Mouse (Mus musculus): ENCODE data around the gene Zfp658. TPM values are rescaled to one million over a fixed set of nuclear protein-coding genes. Genes with fewer than 3 reads are reported as not detected.

Zfp658 gene
- total and polyA plus RNA-seq, 3 experiments: 0.70 to 0.93 (median 0.86) TPM

DNA sequence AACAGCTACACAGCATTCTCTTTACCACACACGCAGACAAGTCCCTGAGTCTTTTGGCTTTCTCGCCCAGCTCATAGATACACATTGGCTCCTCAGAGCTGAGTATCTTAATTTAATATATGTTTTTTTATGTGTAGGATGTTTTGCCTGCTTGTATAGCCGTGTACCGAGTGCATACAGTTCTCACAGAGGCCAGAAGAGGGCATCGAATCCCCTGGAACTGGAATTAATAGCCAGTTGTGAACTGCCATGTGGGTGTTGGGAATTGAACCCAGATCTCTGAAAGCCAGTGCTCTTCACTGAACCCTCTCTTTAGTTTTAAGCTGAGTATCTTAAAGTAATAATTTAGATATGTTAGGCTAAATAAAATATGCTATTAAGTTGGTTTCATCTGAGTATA is 22.7 kb downstream of the Zfp658 start:
- intact Hi-C loops (cut with DNase I): loop anchor here (5.0 to 10.0 kb wide), 2 partner anchors 137 to 310 kb away; no protein-coding TSS in a partner anchor
- TF ChIP-seq CTCF (IDR thresholded peaks at IDR 0.05) (peak; percentile 48), POLR2A (IDR thresholded peaks at IDR 0.05; ENCODE audit: insufficient read depth, low read depth, low read length) (no peak), EP300 (IDR thresholded peaks at IDR 0.05; ENCODE audit: insufficient read depth, low read depth, low read length) (no peak)
- H3K4me3 ChIP-seq: no peak overlapping the region
- peaks cover 2% of the 10 kb centered on the region for H3K36me3 ChIP-seq (ENCODE audit: control insufficient read depth, insufficient read depth, low read length)
- no peak overlapping the region for H3K27ac ChIP-seq
- no peak overlapping the region for H3K9ac ChIP-seq (ENCODE audit: low read depth, low read length)
- H3K27me3 ChIP-seq (ENCODE audit: control insufficient read depth, insufficient read depth, low read length): no peaks in the 10 kb centered on the region
- H3K79me2 ChIP-seq (replicated peaks; ENCODE audit: control insufficient read depth, insufficient read depth, low read length): no peaks in the 10 kb centered on the region
- no peak for DNase-seq
- 91% methylated on average over 5 of the region's 5 CpGs for WGBS
- H3K4me1 ChIP-seq (ENCODE audit: control insufficient read depth, insufficient read depth, low read length): peaks cover 5% of the 10 kb centered on the region

DNA sequence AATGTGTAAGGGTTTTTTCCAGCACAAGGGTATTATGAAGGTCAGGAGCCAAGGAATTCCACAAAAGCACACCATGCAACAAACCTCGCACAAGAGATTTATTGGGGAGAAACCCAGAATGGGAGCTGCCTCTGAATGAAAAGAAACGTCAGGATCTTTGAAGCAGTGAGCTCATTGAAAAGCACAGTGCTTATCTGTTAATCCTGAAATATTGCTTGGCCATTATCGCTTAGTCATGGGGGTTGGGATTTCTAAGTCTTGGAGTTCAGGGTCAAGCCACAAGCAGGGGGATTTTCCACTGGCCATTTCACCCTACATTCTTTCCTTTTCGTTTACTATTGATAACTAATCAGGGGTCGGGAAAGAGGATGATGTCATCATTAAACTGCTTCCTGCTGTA is 39.8 kb downstream of the Zfp658 start:
- Histone ChIP-seq H3K79me2 (replicated peaks; ENCODE audit: control insufficient read depth, insufficient read depth, low read length) (no peaks in the 10 kb centered on the region), H3K36me3 (ENCODE audit: control insufficient read depth, insufficient read depth, low read length) (no peaks in the 10 kb centered on the region), H3K27me3 (ENCODE audit: control insufficient read depth, insufficient read depth, low read length) (no peaks in the 10 kb centered on the region), H3K4me1 (ENCODE audit: control insufficient read depth, insufficient read depth, low read length) (no peaks in the 10 kb centered on the region), H3K4me3 (no peak overlapping the region), H3K9ac (ENCODE audit: low read depth, low read length) (no peak overlapping the region), H3K27ac (no peak overlapping the region)
- 14% methylated on average over 5 of the region's 5 CpGs for WGBS
- DNase-seq: no peak
- TF ChIP-seq CTCF (IDR thresholded peaks at IDR 0.05) (no peak), POLR2A (IDR thresholded peaks at IDR 0.05; ENCODE audit: insufficient read depth, low read depth, low read length) (no peak), EP300 (IDR thresholded peaks at IDR 0.05; ENCODE audit: insufficient read depth, low read depth, low read length) (no peak)
- intact Hi-C loops (cut with DNase I): no loop called here

DNA sequence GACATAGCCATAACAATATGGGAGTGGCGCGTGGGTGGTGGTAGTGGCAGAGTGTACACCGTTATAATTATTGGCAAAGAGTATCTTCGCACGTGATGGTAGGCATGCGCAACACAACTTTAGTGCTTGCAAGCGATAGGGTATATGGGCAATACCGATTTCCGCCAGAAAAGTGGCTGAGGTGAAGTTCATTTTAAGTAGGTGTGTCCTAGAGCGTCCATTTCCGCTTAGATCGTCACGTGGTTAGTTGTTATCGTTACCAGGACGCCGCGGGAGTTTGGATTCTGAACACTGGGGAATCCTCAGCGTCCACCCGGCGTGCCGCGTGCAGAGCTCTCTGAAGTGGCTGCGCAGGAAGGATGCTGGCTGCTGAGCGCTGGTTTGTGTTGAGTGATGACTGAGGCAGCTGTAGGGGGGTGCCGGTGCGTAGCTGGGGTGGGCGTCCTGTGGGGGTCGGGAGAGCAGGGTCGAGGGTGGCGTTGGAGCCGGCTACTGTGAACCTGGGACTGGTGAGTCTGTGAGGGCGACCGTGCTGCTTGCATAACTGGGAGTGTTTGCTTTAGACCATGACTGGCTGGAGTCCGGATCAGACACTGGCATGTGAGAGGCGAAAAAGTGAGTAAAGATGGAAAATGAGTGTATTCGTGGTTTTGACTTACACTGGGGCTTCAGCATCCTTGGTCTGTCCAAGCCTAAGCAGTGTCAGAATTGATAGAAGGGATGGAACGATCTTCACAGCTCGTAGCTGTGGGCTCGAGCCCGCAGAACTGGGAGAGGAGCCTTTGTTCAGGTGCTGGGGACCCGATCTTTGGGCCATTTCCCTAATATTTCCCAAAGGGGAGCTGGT is 45.1 kb downstream of the Zfp658 start, which contains the start of gene Zfp819:
Zfp819 (plus strand) TSS at position 274 of the 847 bp plus-strand sequence.
- Histone ChIP-seq H3K4me1 (ENCODE audit: control insufficient read depth, insufficient read depth, low read length) (no peaks in the 10 kb centered on the region), H3K27me3 (ENCODE audit: control insufficient read depth, insufficient read depth, low read length) (peaks cover 5% of the 10 kb centered on the region), H3K9ac (ENCODE audit: low read depth, low read length) (no peak within 1 kb of the TSS), H3K36me3 (ENCODE audit: control insufficient read depth, insufficient read depth, low read length) (no peaks in the 10 kb centered on the region), H3K79me2 (replicated peaks; ENCODE audit: control insufficient read depth, insufficient read depth, low read length) (no peaks in the 10 kb centered on the region), H3K27ac (no peak within 1 kb of the TSS), H3K4me3 (no peak within 1 kb of the TSS)
- 16% methylated on average over 41 of the region's 41 CpGs for WGBS
- TF ChIP-seq CTCF (IDR thresholded peaks at IDR 0.05) (no peak), EP300 (IDR thresholded peaks at IDR 0.05; ENCODE audit: insufficient read depth, low read depth, low read length) (no peak), POLR2A (IDR thresholded peaks at IDR 0.05; ENCODE audit: insufficient read depth, low read depth, low read length) (no peak)
- intact Hi-C loops (cut with DNase I): no loop called here
- DNase-seq: peak; percentile 29

DNA sequence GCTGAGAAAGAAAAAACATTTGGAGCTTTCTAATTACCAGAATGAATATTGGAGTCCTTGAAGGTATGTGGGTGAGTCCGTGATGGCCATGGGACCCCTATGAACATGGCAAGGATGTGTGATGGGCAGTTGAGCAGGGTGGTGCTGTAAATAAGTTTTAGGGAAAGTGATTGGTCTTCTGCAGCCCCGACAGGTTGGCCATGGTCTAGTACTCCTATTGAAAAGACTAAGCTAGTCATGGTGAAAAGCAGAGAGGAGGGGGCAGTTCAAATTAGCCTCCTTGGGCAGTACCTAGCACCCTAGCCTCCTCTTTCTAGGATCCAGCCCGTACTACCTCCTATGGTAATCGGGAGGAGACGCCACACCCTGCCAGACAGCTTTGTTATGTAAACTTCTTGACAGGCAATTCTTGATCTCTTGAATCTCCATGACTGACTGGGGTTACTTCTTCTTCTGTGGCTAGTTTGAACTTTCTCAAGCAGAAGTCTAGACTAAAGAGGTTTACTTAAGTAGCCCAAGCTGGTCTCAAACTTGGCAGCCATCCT is 45.8 kb downstream of the Zfp658 start:
- no peak overlapping the region for H3K4me3 ChIP-seq
- TF ChIP-seq POLR2A (IDR thresholded peaks at IDR 0.05; ENCODE audit: insufficient read depth, low read depth, low read length): no peak
- TF ChIP-seq CTCF (IDR thresholded peaks at IDR 0.05): no peak
- TF ChIP-seq EP300 (IDR thresholded peaks at IDR 0.05; ENCODE audit: insufficient read depth, low read depth, low read length): no peak
- H3K36me3 ChIP-seq (ENCODE audit: control insufficient read depth, insufficient read depth, low read length): no peaks in the 10 kb centered on the region
- no peaks in the 10 kb centered on the region for H3K79me2 ChIP-seq (replicated peaks; ENCODE audit: control insufficient read depth, insufficient read depth, low read length)
- no peaks in the 10 kb centered on the region for H3K4me1 ChIP-seq (ENCODE audit: control insufficient read depth, insufficient read depth, low read length)
- H3K27me3 ChIP-seq (ENCODE audit: control insufficient read depth, insufficient read depth, low read length): peaks cover 5% of the 10 kb centered on the region
- H3K9ac ChIP-seq (ENCODE audit: low read depth, low read length): no peak overlapping the region
- H3K27ac ChIP-seq: no peak overlapping the region
- WGBS: 35% methylated on average over 5 of the region's 5 CpGs
- intact Hi-C loops (cut with DNase I): no loop called here
- DNase-seq: no peak

DNA sequence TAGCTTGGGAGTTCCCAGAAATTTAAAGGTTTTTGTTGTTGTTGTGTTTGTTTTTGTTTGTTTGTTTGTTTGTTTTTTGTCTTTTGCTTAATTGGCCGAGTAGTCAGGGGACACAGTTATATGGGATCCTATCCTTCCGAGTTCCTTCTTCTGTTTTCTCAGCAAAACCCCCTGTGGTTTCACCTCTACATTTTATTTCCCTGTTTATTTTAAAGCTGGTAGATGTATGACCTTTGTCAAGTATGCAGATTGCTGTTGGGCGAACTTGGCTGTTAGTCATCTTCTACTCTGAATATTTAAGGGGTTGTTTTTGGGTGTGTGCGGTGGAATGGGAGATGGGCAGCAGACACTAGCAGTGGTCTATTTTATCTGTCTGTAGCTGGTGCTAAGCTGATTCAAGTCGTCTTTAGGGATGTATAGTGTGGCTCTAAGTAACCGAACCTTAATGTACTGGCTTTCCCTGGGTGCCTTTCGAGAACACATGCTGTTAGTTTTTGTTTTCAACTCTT is 46.3 kb downstream of the Zfp658 start:
- 65% methylated on average over 7 of the region's 7 CpGs for WGBS
- H3K4me3 ChIP-seq: no peak overlapping the region
- no peak for DNase-seq
- no peak overlapping the region for H3K9ac ChIP-seq (ENCODE audit: low read depth, low read length)
- TF ChIP-seq CTCF (IDR thresholded peaks at IDR 0.05) (no peak), POLR2A (IDR thresholded peaks at IDR 0.05; ENCODE audit: insufficient read depth, low read depth, low read length) (no peak), EP300 (IDR thresholded peaks at IDR 0.05; ENCODE audit: insufficient read depth, low read depth, low read length) (no peak)
- no peaks in the 10 kb centered on the region for H3K79me2 ChIP-seq (replicated peaks; ENCODE audit: control insufficient read depth, insufficient read depth, low read length)
- intact Hi-C loops (cut with DNase I): no loop called here
- no peaks in the 10 kb centered on the region for H3K36me3 ChIP-seq (ENCODE audit: control insufficient read depth, insufficient read depth, low read length)
- no peak overlapping the region for H3K27ac ChIP-seq
- peaks cover 5% of the 10 kb centered on the region for H3K27me3 ChIP-seq (ENCODE audit: control insufficient read depth, insufficient read depth, low read length)
- H3K4me1 ChIP-seq (ENCODE audit: control insufficient read depth, insufficient read depth, low read length): no peaks in the 10 kb centered on the region
